In genomic region chr14:57283816-57284215, GRCm38 (mm10) we compare ENCODE assay signal across 22 mouse cellular contexts.
DNase-seq lines count a peak whose midpoint lies in the region; ATAC-seq and TF ChIP-seq lines count a peak whose summit lies in the region.
"Had no signal": no experiment of that assay in that cellular context is flagged by ENCODE, and none has a peak within 500 bp of the region (broad histone marks: within the 10 kb centered on the region; RNA-seq: fewer than 3 reads in every experiment).

No protein-coding gene starts in this region.

- peaks cover 10% of the 10 kb centered on the region; the same call in 1 of the 2 replicates for H3K4me1 ChIP-seq in kidney, embryonic 16.5 days (ENCODE audit: insufficient read depth, low read length)
- peaks cover 3% of the 10 kb centered on the region for H3K4me1 ChIP-seq in midbrain, embryonic 11.5 days (ENCODE audit: control insufficient read depth, insufficient read depth, low read length)
- no peaks in the 10 kb centered on the region for H3K4me1 ChIP-seq in midbrain, postnatal 0 days (ENCODE audit: insufficient read depth, low read length)
- H3K4me1 ChIP-seq: embryonic facial prominence, embryonic 15.5 days had no signal

- DNase-seq in kidney, postnatal 10 days, result peak; percentile 52
- no peak for DNase-seq in kidney, postnatal 36 days
- DNase-seq in kidney, postnatal 4 days, result peak; percentile 32 to 33
- DNase-seq in midbrain, embryonic 11.5 days (ENCODE audit: low spot score, missing footprints), result peak; percentile 75
- DNase-seq in midbrain, postnatal 0 days (ENCODE audit: low spot score), result no peak
- DNase-seq: adrenal gland, adult 2 months; adrenal gland, postnatal 10 days; adrenal gland, postnatal 25 days; cerebellum, adult 11 months; cerebellum, adult 18-20 months; cerebellum, adult 8-10 months; cerebellum, adult 9-11 months; cerebellum, postnatal 14 days; cerebellum, postnatal 36 days; embryo, embryonic 11 days had no signal

- H3K9me3 ChIP-seq in kidney, embryonic 16.5 days (ENCODE audit: low read length), result no peaks in the 10 kb centered on the region
- no peaks in the 10 kb centered on the region for H3K9me3 ChIP-seq in midbrain, embryonic 11.5 days (ENCODE audit: control insufficient read depth, low read length)
- no peaks in the 10 kb centered on the region for H3K9me3 ChIP-seq in midbrain, postnatal 0 days (ENCODE audit: low read length)
- H3K9me3 ChIP-seq: embryonic facial prominence, embryonic 13.5 days; embryonic facial prominence, embryonic 15.5 days; forebrain, embryonic 10.5 days; forebrain, embryonic 12.5 days had no signal

- H3K27me3 ChIP-seq in kidney, embryonic 16.5 days (ENCODE audit: insufficient read depth, low read length), result no peaks in the 10 kb centered on the region
- H3K27me3 ChIP-seq in midbrain, embryonic 11.5 days (ENCODE audit: control insufficient read depth, insufficient read depth, low read length), result no peaks in the 10 kb centered on the region
- no peaks in the 10 kb centered on the region for H3K27me3 ChIP-seq in midbrain, postnatal 0 days (ENCODE audit: insufficient read depth, low read length)
- H3K27me3 ChIP-seq: embryonic facial prominence, embryonic 13.5 days; embryonic facial prominence, embryonic 15.5 days; forebrain, embryonic 12.5 days had no signal

- H3K9ac ChIP-seq in kidney, embryonic 16.5 days (replicated peaks; ENCODE audit: low read length), result no peak overlapping the region
- H3K9ac ChIP-seq in midbrain, embryonic 11.5 days (ENCODE audit: low read length), result no peak overlapping the region
- no peak overlapping the region for H3K9ac ChIP-seq in midbrain, postnatal 0 days (replicated peaks; ENCODE audit: low read length, poor library complexity, severe bottlenecking)
- H3K9ac ChIP-seq: embryonic facial prominence, embryonic 13.5 days; embryonic facial prominence, embryonic 15.5 days; forebrain, embryonic 12.5 days had no signal

- H3K36me3 ChIP-seq in kidney, embryonic 16.5 days (ENCODE audit: insufficient read depth, low read length), result no peaks in the 10 kb centered on the region
- H3K36me3 ChIP-seq in midbrain, embryonic 11.5 days (ENCODE audit: control insufficient read depth, insufficient read depth, low read length), result no peaks in the 10 kb centered on the region
- no peaks in the 10 kb centered on the region for H3K36me3 ChIP-seq in midbrain, postnatal 0 days (ENCODE audit: insufficient read depth, low read length)
- H3K36me3 ChIP-seq: embryonic facial prominence, embryonic 13.5 days; embryonic facial prominence, embryonic 15.5 days; forebrain, embryonic 10.5 days; forebrain, embryonic 12.5 days had no signal

- no peak overlapping the region for H3K27ac ChIP-seq in kidney, embryonic 16.5 days (ENCODE audit: low read length)
- H3K27ac ChIP-seq in midbrain, embryonic 11.5 days (ENCODE audit: low read depth, low read length), result no peak overlapping the region
- no peak overlapping the region for H3K27ac ChIP-seq in midbrain, postnatal 0 days (ENCODE audit: low read depth, low read length)
- H3K27ac ChIP-seq: embryonic facial prominence, embryonic 13.5 days; embryonic facial prominence, embryonic 15.5 days; forebrain, embryonic 10.5 days; forebrain, embryonic 12.5 days had no signal

- no peak overlapping the region for H3K4me3 ChIP-seq in kidney, embryonic 16.5 days (ENCODE audit: low read length)
- H3K4me3 ChIP-seq in midbrain, embryonic 11.5 days (ENCODE audit: low read depth, low read length), result no peak overlapping the region
- no peak overlapping the region for H3K4me3 ChIP-seq in midbrain, postnatal 0 days (ENCODE audit: low read depth, low read length)
- H3K4me3 ChIP-seq: embryonic facial prominence, embryonic 13.5 days; embryonic facial prominence, embryonic 15.5 days; erythroblast, embryonic 14.5 days; forebrain, embryonic 10.5 days; forebrain, embryonic 12.5 days had no signal

- no peak for ATAC-seq in kidney, embryonic 16.5 days (ENCODE audit: low FRiP score, low TSS enrichment)
- no peak for ATAC-seq in midbrain, embryonic 11.5 days (ENCODE audit: low FRiP score)
- no peak for ATAC-seq in midbrain, postnatal 0 days (ENCODE audit: low FRiP score)
- ATAC-seq: forebrain, embryonic 14.5 days had no signal

- WGBS in kidney, embryonic 16.5 days, result 42% methylated on average over 5 of the region's 5 CpGs
- 54% methylated on average over 5 of the region's 5 CpGs for WGBS in midbrain, embryonic 11.5 days
- 45% methylated on average over 5 of the region's 5 CpGs for WGBS in midbrain, postnatal 0 days

- no peak overlapping the region for H3K4me2 ChIP-seq in kidney, embryonic 16.5 days (replicated peaks; ENCODE audit: low read depth, low read length)
- H3K4me2 ChIP-seq in midbrain, embryonic 11.5 days, result no peak overlapping the region
- H3K4me2 ChIP-seq in midbrain, postnatal 0 days (ENCODE audit: low read depth, low read length, poor library complexity, severe bottlenecking), result no peak overlapping the region
- H3K4me2 ChIP-seq: embryonic facial prominence, embryonic 13.5 days; embryonic facial prominence, embryonic 15.5 days; forebrain, embryonic 12.5 days had no signal

- no peak for TF ChIP-seq CTCF in midbrain, postnatal 0 days (IDR thresholded peaks at IDR 0.05)

Comparison
In these comparisons a context has a peak if more than half of its experiments do, and no peak if none do; other contexts are left out.
1. DNase-seq: peak in kidney, postnatal 10 days (single experiment), kidney, postnatal 4 days (2 of 2) and midbrain, embryonic 11.5 days (single experiment); none in kidney, postnatal 36 days (0 of 2) and midbrain, postnatal 0 days (single experiment).